Mouse (Mus musculus): ENCODE results near the gene Celf6.
A peak's percentile ranks its signal among the peaks of the same experiment; 100 is the strongest.

The Celf6 gene

GRCm38 (mm10) chr9:59588252-59588651 is 10.5 kb downstream of the Celf6 start:
- no peak for DNase-seq (ENCODE audit: low spot score)

GRCm38 (mm10) chr9:59588710-59589671 is 11.3 kb downstream of the Celf6 start:
- DNase-seq (ENCODE audit: low spot score), result no peak

GRCm38 (mm10) chr9:59589703-59590439 is 12.2 kb downstream of the Celf6 start:
- DNase-seq (ENCODE audit: low spot score), result no peak

- DNase-seq (ENCODE audit: low spot score), result no peak
These were observed 23.9 kb downstream of the Celf6 start for GRCm38 (mm10) chr9:59601661-59602060.

GRCm38 (mm10) chr9:59605967-59606366 is 28.2 kb downstream of the Celf6 start:
- no peak for DNase-seq (ENCODE audit: low spot score)

- no peak for DNase-seq (ENCODE audit: low spot score)
These were observed 33.2 kb downstream of the Celf6 start for GRCm38 (mm10) chr9:59610950-59611349.

GRCm38 (mm10) chr9:59615797-59616196 is 38.1 kb downstream of the Celf6 start:
- DNase-seq (ENCODE audit: low spot score), result no peak

GRCm38 (mm10) chr9:59616622-59617306 is 39.0 kb downstream of the Celf6 start, which contains the start of gene Parp6:
Gene Parp6 (plus strand): TSS chr9:59617284.
- peak; percentile 100 for DNase-seq (ENCODE audit: low spot score)

GRCm38 (mm10) chr9:59617307-59617973 is 39.7 kb downstream of the Celf6 start:
- no peak for DNase-seq (ENCODE audit: low spot score)

GRCm38 (mm10) chr9:59638372-59638771 is 60.7 kb downstream of the Celf6 start:
- no peak for DNase-seq (ENCODE audit: low spot score)

GRCm38 (mm10) chr9:59639936-59640335 is 62.2 kb downstream of the Celf6 start:
- no peak for DNase-seq (ENCODE audit: low spot score)

- DNase-seq (ENCODE audit: low spot score), result no peak
These were observed 63.6 kb downstream of the Celf6 start for GRCm38 (mm10) chr9:59641320-59641719.

GRCm38 (mm10) chr9:59649911-59650310 is 72.2 kb downstream of the Celf6 start:
- no peak for DNase-seq (ENCODE audit: low spot score)

GRCm38 (mm10) chr9:59653371-59653770 is 75.7 kb downstream of the Celf6 start:
- no peak for DNase-seq (ENCODE audit: low spot score)

GRCm38 (mm10) chr9:59654450-59654983 is 76.8 kb downstream of the Celf6 start:
- no peak for DNase-seq (ENCODE audit: low spot score)

- DNase-seq (ENCODE audit: low spot score), result peak; percentile 94
These were observed 78.4 kb downstream of the Celf6 start, which contains the start of gene Pkm for GRCm38 (mm10) chr9:59655958-59656634. Gene Pkm (plus strand): TSS chr9:59656368.

Measured in testis, postnatal 10 days (tissue).